23 mouse cellular contexts compared by ENCODE assay signal in the genomic region with DNA sequence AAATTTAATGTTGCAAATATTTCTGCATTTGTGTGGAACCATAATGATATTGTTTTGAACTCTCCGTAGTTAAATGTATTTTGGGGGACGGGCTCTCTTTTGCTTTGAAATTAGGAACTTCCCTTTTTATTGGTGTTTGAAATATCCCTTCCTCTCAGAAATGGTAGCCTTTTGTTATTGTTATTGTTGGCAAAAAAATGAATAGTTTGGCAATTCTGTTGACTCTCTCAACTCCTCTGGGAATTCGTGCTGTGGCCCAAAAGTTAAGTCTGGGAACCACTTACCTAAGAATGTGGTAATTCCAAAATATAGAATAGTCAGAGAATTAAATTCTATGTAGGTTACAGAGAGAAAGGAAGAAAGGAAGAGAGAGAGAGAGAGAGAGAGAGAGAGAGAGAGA. TPM values are rescaled to one million over a fixed set of nuclear protein-coding genes. Genes with fewer than 3 reads are reported as not detected.
DNase-seq lines count a peak whose midpoint lies in the region; ATAC-seq and TF ChIP-seq lines count a peak whose summit lies in the region.
"Had no signal": no experiment of that assay in that cellular context is flagged by ENCODE, and none has a peak within 500 bp of the region (broad histone marks: within the 10 kb centered on the region; RNA-seq: fewer than 3 reads in every experiment).

No protein-coding gene starts in this region.

- H3K79me2 ChIP-seq in C2C12 (ENCODE audit: control insufficient read depth, insufficient read depth): no peaks in the 10 kb centered on the region

- no peak overlapping the region for H3K4me2 ChIP-seq in kidney, postnatal 0 days (ENCODE audit: low read length)
- H3K4me2 ChIP-seq: embryonic facial prominence, embryonic 12.5 days; forebrain, embryonic 12.5 days had no signal

- H3K27me3 ChIP-seq in kidney, postnatal 0 days (ENCODE audit: insufficient read depth, low read length): no peaks in the 10 kb centered on the region
- no peaks in the 10 kb centered on the region for H3K27me3 ChIP-seq in kidney, adult 2 months (replicated peaks; ENCODE audit: control insufficient read depth, insufficient read depth, low read length)
- no peaks in the 10 kb centered on the region for H3K27me3 ChIP-seq in C2C12 (ENCODE audit: control insufficient read depth, insufficient read depth, insufficient read length)
- H3K27me3 ChIP-seq: CH12.LX; embryonic facial prominence, embryonic 12.5 days; forebrain, embryonic 12.5 days had no signal

- 74% methylated on average over 3 of the region's 3 CpGs for WGBS in kidney, postnatal 0 days
- 63% methylated on average over 3 of the region's 3 CpGs for WGBS in kidney, adult 2 months

- peak; percentile 67 for DNase-seq in kidney, postnatal 0 days (ENCODE audit: low spot score)
- DNase-seq in kidney, adult 2 months: no peak
- DNase-seq in 3T3-L1 (ENCODE audit: low read depth, low spot score) (peak; percentile 39), adipocyte (ENCODE audit: low spot score) (peak; percentile 74)
- DNase-seq in B cell, adult 2 months: no peak
- DNase-seq in frontal cortex, postnatal 25 days (ENCODE audit: low spot score in 2 of 2): no peak
- DNase-seq: adrenal gland, adult 8-10 months; adrenal gland, postnatal 14 days; adrenal gland, postnatal 36 days; cerebellum, adult 11-12 months; cerebellum, adult 2 months; cerebellum, adult 9-10 months; cerebellum, postnatal 10 days; cerebellum, postnatal 25 days; forebrain, postnatal 0 days had no signal

- H3ac ChIP-seq in C2C12 (ENCODE audit: control insufficient read depth, insufficient read length, low read depth): no peak overlapping the region

- no peak for TF ChIP-seq POLR2A in kidney, adult 2 months (IDR thresholded peaks at IDR 0.05; ENCODE audit: low read depth, low read length)

- no peak overlapping the region for H3K4me3 ChIP-seq in kidney, postnatal 0 days (replicated peaks; ENCODE audit: low read depth, low read length)
- H3K4me3 ChIP-seq in kidney, adult 2 months (ENCODE audit: insufficient read depth, low read depth, low read length): no peak overlapping the region
- no peak overlapping the region for H3K4me3 ChIP-seq in C2C12 (ENCODE audit: insufficient read depth, poor library complexity, severe bottlenecking)
- H3K4me3 ChIP-seq: embryonic facial prominence, embryonic 10.5 days; embryonic facial prominence, embryonic 12.5 days; forebrain, embryonic 12.5 days had no signal

- no peaks in the 10 kb centered on the region for H3K36me3 ChIP-seq in kidney, postnatal 0 days (ENCODE audit: insufficient read depth, low read length)
- H3K36me3 ChIP-seq in kidney, adult 2 months (ENCODE audit: control insufficient read depth, insufficient read depth, low read length): no peaks in the 10 kb centered on the region
- no peaks in the 10 kb centered on the region for H3K36me3 ChIP-seq in C2C12 (ENCODE audit: control insufficient read depth, insufficient read depth)
- H3K36me3 ChIP-seq: embryonic facial prominence, embryonic 10.5 days; embryonic facial prominence, embryonic 12.5 days; forebrain, embryonic 12.5 days; G1E had no signal

- ATAC-seq in kidney, postnatal 0 days (replicated peaks; ENCODE audit: low FRiP score, low read depth): no peak
- ATAC-seq: CD4-positive, CD25-positive, alpha-beta regulatory T cell, adult 4 months; forebrain, embryonic 14.5 days; forebrain, postnatal 0 days had no signal

- no peak for TF ChIP-seq CTCF in kidney, postnatal 0 days (IDR thresholded peaks at IDR 0.05; ENCODE audit: low read depth)
- TF ChIP-seq CTCF in kidney, adult 2 months (conservative IDR thresholded peaks at IDR 0.05; ENCODE audit: insufficient read depth, insufficient read length, low read depth, low read length): no peak
- TF ChIP-seq CTCF in C2C12 (IDR thresholded peaks at IDR 0.05; ENCODE audit: control insufficient read depth, insufficient read depth, insufficient read length): no peak

- H3K27ac ChIP-seq in kidney, postnatal 0 days: no peak overlapping the region
- no peak overlapping the region for H3K27ac ChIP-seq in kidney, adult 2 months (ENCODE audit: insufficient read depth, low read depth, low read length)
- H3K27ac ChIP-seq: embryonic facial prominence, embryonic 10.5 days; embryonic facial prominence, embryonic 12.5 days; forebrain, embryonic 12.5 days had no signal

- H3K9me3 ChIP-seq in kidney, postnatal 0 days (replicated peaks; ENCODE audit: low read length): no peaks in the 10 kb centered on the region
- H3K9me3 ChIP-seq: embryonic facial prominence, embryonic 10.5 days; embryonic facial prominence, embryonic 12.5 days; forebrain, embryonic 12.5 days had no signal

- no peaks in the 10 kb centered on the region for H3K79me3 ChIP-seq in C2C12 (ENCODE audit: low read depth)

- no peak overlapping the region for H3K9ac ChIP-seq in kidney, postnatal 0 days (ENCODE audit: low read depth, low read length)
- H3K9ac ChIP-seq: embryonic facial prominence, embryonic 12.5 days; forebrain, embryonic 12.5 days; forebrain, postnatal 0 days had no signal

- H3K4me1 ChIP-seq in kidney, postnatal 0 days (replicated peaks; ENCODE audit: insufficient read depth, low read length): no peaks in the 10 kb centered on the region
- H3K4me1 ChIP-seq in kidney, adult 2 months (ENCODE audit: control insufficient read depth, insufficient read depth, low read length): no peaks in the 10 kb centered on the region
- H3K4me1 ChIP-seq: embryonic facial prominence, embryonic 10.5 days; embryonic facial prominence, embryonic 12.5 days; forebrain, embryonic 12.5 days had no signal

TF ChIP-seq in C2C12, 6 proteins besides CTCF, POLR2A, EP300 and RAD21:
- TF ChIP-seq CEBPB (IDR thresholded peaks at IDR 0.05; ENCODE audit: low read depth) (peak; percentile 17), MAX (IDR thresholded peaks at IDR 0.05) (no peak), FOSL1 (IDR thresholded peaks at IDR 0.05; ENCODE audit: insufficient read depth, low read length, poor library complexity, severe bottlenecking) (no peak)

RNA-seq across cellular contexts. Expression of gene Mep1a, which starts 17.6 kb away (rescaled TPM):
- 126 and 133 TPM in 2 replicates for polyA plus RNA-seq in kidney, postnatal 0 days (2015; fragmentation: Nextera tagmentation; extraction: Ambion mirVana)
- 451 and 624 TPM in 2 replicates for polyA plus RNA-seq in kidney, adult 2 months (2012; rRNA removed)
- not detected for polyA plus RNA-seq in C2C12 (2012; fragmentation: generic; extraction: Trizol)
- polyA plus RNA-seq: CD4-positive, CD25-positive, alpha-beta regulatory T cell, adult 4 months; cerebellum, adult 2 months; embryonic facial prominence, embryonic 10.5 days; embryonic facial prominence, embryonic 12.5 days; forebrain, embryonic 12.5 days; forebrain, embryonic 14.5 days; G1E had no signal

RNA-seq across cellular contexts. Expression of gene Ankrd66, which starts 23.3 kb away (rescaled TPM):
- 0.46 and 0.54 TPM in 2 replicates for polyA plus RNA-seq in kidney, postnatal 0 days (2015; fragmentation: Nextera tagmentation; extraction: Ambion mirVana)
- polyA plus RNA-seq in kidney, adult 2 months (2012; rRNA removed): not detected in 2 replicates
- polyA plus RNA-seq in C2C12 (2012; fragmentation: generic; extraction: Trizol): 0.20 TPM
- polyA plus RNA-seq: CD4-positive, CD25-positive, alpha-beta regulatory T cell, adult 4 months; embryonic facial prominence, embryonic 12.5 days; forebrain, embryonic 12.5 days; G1E had no signal

RNA-seq across cellular contexts. Expression of gene Pla2g7, which starts 47.7 kb away (rescaled TPM):
- polyA plus RNA-seq in kidney, postnatal 0 days (2015; fragmentation: Nextera tagmentation; extraction: Ambion mirVana): 80.3 and 88.8 TPM in 2 replicates
- polyA plus RNA-seq in kidney, adult 2 months (2012; rRNA removed): 12.9 and 13.4 TPM in 2 replicates
- polyA plus RNA-seq in C2C12 (2012; fragmentation: generic; extraction: Trizol): 2.9 TPM
- polyA plus RNA-seq: G1E had no signal

Comparison
In these comparisons a context has a peak if more than half of its experiments do, and no peak if none do; other contexts are left out.
1. DNase-seq: peak in kidney, postnatal 0 days (single experiment), 3T3-L1 (single experiment) and adipocyte (single experiment); none in kidney, adult 2 months (single experiment), B cell, adult 2 months (0 of 2) and frontal cortex, postnatal 25 days (0 of 2).
2. RNA of gene Mep1a, which starts 17.6 kb away (polyA plus RNA-seq): 451 to 624 TPM in kidney, adult 2 months and 126 to 133 TPM in kidney, postnatal 0 days; not detected in C2C12 (single experiment); every median in the first group is over 100 times any median in the second.